Mouse (Mus musculus) induced T-regulatory cell, adult 2 months (primary cell): ENCODE measurements around the gene Nell1.

Source experiments
- DNase-seq: peaks from one replicate; pipeline ENCODE4 v3.0.0-alpha.2; 2012; ENCODE audit warnings: low read depth

Nell1 gene

GRCm38 (mm10) chr7:50549572-50549971 is 574.9 kb downstream of the Nell1 start:
- DNase-seq, result no peak

GRCm38 (mm10) chr7:50551426-50551825 is 576.8 kb downstream of the Nell1 start:
- DNase-seq, result no peak

DNA sequence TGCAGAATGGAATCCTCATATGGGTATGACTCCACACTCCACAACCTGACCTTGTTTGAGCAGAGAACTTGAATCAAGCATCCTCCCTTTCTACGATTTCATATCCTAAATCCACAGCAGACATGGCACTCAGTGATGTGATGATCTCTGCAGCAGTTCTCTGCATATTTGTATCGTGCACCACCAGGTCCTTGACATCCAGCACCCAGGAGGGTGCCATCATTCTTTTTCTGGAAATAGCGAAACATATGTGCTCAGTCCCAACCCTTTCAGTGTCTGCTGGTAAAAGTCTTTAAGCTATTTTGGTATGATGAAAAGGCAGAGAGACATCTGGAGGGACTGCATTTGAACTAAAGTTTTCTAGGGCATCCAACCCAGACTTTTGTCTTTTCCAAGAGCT is 588.0 kb downstream of the Nell1 start:
- no peak for DNase-seq

GRCm38 (mm10) chr7:50573841-50574240 is 599.2 kb downstream of the Nell1 start:
- DNase-seq, result no peak

- no peak for DNase-seq
Measured at GRCm38 (mm10) chr7:50588642-50589424, 614.2 kb downstream of the Nell1 start.

- no peak for DNase-seq
Measured at GRCm38 (mm10) chr7:50598890-50599289, 624.2 kb downstream of the Nell1 start, which contains the start of gene 4933405O20Rik. Gene 4933405O20Rik, plus strand, starts transcription at chr7:50599190.

DNA sequence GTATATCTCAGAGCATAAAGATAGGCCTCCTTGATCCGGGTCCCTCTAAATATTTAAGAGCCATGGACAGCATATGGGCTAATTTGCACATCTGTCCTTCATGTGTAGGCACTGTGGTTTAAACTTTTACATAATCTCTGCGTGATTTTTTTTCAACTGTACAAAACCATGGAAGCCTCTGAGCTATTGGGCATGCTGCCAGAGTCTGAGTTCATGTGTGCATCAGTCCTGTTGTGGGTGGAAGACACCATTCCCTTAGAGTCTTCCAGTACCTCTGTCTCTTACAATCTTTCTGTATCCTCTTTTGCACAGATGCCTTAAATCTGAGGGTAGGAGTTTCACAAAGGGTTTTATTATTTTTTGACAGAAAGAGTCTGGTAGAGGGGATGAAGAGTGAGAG is 639.4 kb downstream of the Nell1 start:
- DNase-seq, result no peak

DNA sequence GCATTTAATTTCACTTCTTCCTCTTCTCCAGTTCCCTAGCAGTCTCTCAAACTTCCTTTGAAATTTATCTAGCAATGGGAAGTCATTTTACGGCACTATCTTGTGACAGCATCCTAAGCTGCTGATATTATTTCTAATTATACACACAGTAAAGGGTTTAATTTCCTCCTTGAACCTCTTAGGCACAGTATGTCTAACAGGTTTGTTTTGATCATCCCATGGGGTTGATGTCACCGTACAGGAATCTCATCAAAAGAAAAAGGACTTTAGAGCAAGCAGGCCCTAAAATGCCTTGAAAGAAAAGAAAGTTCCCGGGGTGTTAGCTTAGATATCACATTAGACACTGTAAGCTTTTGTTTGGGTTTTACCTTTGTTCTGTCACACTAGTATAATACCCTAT is 654.5 kb downstream of the Nell1 start:
- DNase-seq, result no peak

DNA sequence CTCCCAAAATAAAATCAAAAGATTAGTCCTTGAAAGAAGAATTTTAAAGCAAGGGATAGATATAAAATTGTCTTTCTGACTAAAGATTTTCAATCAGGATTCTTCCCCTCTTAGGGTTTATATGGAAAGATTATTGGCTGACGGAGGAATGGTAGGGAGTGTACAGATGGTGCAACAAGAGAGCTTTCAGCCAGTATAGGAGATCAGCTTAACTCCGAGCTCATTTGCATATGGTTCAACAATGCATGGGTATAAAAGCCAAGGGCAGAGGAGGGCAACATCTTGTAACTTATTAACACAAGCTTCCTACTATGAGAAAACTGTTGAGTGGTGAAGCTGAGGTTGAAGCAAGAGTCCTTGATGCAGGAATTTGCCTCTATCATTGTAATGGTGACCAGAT is 658.5 kb downstream of the Nell1 start:
- no peak for DNase-seq

DNA sequence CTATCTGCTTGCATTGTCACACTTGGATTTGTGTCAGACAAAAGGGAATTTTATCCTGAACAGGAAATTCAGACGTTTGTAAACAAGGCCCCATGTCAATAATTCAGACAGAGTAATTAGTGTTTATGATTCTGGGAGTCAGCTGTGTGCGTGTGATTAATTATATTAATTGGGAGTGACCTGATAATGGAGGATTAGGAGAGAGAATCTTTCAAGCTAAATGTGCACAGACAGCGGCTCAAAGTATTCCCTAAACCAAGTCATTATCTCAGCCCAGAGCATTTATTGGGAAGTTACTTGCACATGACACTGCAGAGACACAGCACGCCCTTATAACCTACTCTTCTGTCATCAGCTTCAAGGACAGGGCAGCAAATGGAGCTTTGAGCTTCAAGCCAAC is 697.6 kb downstream of the Nell1 start:
- DNase-seq, result no peak

DNA sequence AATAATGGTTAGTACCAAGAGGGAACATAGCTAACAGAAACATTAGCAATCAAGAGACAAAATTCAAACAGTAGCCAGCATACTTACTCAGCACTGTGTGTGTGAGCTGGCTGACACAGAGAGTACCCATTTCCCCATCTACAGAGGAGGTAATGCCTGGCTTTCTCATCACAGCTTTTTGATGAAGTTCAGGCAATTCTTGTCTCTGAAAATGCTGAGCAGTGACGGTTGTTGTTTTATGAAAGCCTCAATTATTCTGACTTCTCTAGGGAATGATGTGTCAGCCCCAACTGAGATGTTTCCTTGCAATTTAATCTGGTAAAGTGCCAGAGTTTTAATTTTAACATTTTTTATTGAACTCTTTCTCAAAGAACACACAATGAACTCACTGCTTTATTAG is 700.8 kb downstream of the Nell1 start:
- no peak for DNase-seq

DNA sequence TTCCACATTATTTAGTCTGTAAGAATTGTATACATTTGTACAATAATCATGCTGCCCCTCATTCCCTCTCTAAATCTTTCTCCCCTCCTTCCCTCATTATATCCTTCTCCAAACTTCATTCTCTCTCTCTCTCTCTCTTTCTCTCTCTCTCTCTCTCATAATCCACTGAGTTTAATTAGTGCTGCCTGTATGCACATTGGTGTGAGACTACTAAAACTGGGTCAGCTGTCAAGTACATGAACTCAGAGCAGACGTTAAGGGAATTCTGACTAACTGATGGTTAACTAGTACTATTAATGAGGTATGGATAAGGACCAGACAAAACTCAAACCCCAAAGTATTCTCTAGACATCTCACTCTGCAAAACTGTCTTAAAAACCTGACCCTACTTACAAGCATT is 702.8 kb downstream of the Nell1 start:
- no peak for DNase-seq

DNA sequence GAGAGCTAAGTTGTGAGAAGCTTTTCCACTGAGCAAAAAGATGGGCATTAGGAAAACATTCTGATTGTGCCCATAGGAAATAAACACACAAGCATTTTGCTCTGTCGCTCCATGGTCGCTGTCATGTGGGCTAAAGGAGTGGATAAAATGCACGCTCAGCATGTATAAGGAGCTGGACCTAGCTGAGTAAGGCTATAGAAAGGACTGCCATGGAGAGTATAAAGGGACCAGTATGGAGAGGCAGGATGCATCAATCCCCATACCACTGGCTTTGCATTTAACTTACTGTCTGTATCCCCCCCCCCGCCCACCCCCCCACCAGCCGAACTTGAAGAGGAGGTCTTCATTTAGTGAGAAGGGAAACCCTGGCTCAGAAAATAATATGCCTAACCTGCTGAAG is 711.7 kb downstream of the Nell1 start:
- no peak for DNase-seq

GRCm38 (mm10) chr7:50725166-50725565 is 750.5 kb downstream of the Nell1 start:
- DNase-seq, result no peak

DNA sequence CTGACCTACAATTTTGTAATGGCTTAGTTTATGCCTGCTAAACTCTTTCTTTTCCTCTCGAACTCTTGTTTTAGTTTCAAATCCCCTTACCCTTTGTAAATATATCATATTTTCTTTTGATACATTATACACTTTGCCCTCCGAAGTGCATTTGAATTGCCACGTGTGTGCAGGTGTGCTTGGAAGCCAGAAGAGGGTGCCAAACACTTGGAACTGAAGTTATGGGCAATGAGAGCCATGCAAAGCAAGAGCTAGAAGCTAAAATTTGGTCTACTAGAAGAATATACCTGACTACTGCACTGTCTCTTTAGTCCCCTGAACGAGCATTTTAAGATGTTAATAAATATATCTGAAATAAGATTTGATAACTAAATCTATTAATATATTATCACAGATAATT is 756.3 kb downstream of the Nell1 start:
- no peak for DNase-seq

- no peak for DNase-seq
Measured at GRCm38 (mm10) chr7:50755516-50755915, 780.9 kb downstream of the Nell1 start.

- DNase-seq, result no peak
Measured at GRCm38 (mm10) chr7:50756409-50756808, 781.7 kb downstream of the Nell1 start.

DNA sequence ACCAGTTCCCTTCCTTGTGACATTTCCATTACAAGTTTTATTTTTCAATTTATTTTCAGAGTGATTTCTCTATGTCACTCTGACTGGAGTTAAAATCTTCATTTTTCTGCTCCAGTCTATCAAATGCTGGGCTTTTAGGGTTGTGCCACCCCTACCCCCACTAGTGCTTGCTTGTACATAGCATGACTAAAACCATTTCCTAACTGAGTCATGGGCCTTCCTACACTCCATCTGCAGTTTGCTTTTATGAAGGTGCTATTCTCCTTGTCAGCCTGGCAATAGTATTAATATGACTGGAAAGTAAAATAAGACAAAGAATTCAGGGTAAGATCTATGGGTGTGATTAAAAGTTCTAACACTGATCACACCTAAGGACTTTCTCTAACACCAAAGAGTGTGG is 798.9 kb downstream of the Nell1 start:
- DNase-seq, result no peak

DNA sequence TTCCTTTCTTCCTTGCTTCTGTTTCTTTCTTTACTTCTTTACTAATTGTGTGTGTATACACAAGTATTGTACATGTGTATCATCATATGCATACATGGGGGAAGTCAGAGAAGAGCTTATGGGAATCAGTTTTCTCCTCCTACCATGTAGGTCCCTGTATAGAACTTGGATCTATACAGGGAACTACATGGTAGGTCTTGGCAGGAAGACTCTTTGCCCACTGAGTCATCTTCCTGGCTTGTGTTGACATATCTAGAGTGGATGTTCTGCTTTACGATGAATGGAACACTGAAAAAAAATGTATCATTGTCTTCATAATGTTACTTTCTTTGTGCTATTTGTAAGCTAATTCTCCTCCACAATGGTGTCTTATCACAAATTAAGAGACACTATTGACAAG is 806.4 kb downstream of the Nell1 start:
- no peak for DNase-seq

- DNase-seq, result no peak
Measured at GRCm38 (mm10) chr7:50783652-50784051, 809.0 kb downstream of the Nell1 start.

DNA sequence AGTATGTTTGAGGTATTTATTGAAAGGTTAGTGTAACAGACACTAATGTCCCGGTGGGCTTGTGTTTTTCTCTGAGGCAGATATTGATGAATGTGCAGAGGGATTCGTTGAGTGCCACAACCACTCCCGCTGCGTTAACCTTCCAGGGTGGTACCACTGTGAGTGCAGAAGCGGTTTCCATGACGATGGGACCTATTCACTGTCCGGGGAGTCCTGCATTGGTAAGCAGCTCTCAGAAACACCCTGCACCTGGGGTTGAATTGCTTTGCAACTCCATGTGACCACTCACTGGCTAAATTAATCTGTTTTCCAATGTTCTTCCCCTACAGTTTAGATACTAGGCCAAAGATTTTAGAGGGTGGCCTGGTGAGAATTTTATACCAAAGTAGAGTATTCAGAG is 851.5 kb downstream of the Nell1 start:
- no peak for DNase-seq

GRCm38 (mm10) chr7:50832799-50833198 is 858.1 kb downstream of the Nell1 start:
- DNase-seq, result no peak

GRCm38 (mm10) chr7:50842646-50843045 is 868.0 kb downstream of the Nell1 start:
- no peak for DNase-seq

GRCm38 (mm10) chr7:50847921-50848320 is 873.3 kb downstream of the Nell1 start:
- DNase-seq, result no peak
